Mouse (Mus musculus): ENCODE measurements around the gene Chrnb2. TPM values are rescaled to one million over a fixed set of nuclear protein-coding genes. Genes with fewer than 3 reads are reported as not detected.

Gene Chrnb2
- polyA plus RNA-seq, 1 experiment, result 0.70 TPM

- TF ChIP-seq POLR2A (IDR thresholded peaks at IDR 0.05; ENCODE audit: borderline replicate concordance, extremely low read depth, low read depth, low read length) (peak; percentile 24; the same call in 1 of the 2 replicates), CTCF (IDR thresholded peaks at IDR 0.05; ENCODE audit: insufficient read depth, low read length) (peak; percentile 92)
- peak overlapping the region; percentile 36 for H3K4me3 ChIP-seq (replicated peaks; ENCODE audit: extremely low read depth, low read depth, low read length)
- H3K4me1 ChIP-seq (ENCODE audit: control insufficient read depth, insufficient read depth, low read length), result peaks cover 6% of the 10 kb centered on the region
- peak; percentile 82 for DNase-seq
- WGBS, result 11% methylated on average over 11 of the region's 11 CpGs
Observed at GRCm38 (mm10) chr3:89784991-89785753, 20.7 kb upstream of the Chrnb2 start.

GRCm38 (mm10) chr3:89781640-89782039, 17.2 kb upstream of the Chrnb2 start:
- TF ChIP-seq CTCF (IDR thresholded peaks at IDR 0.05; ENCODE audit: insufficient read depth, low read length) (no peak), POLR2A (IDR thresholded peaks at IDR 0.05; ENCODE audit: borderline replicate concordance, extremely low read depth, low read depth, low read length) (no peak)
- H3K4me3 ChIP-seq (replicated peaks; ENCODE audit: extremely low read depth, low read depth, low read length), result no peak overlapping the region
- DNase-seq, result no peak
- peaks cover 6% of the 10 kb centered on the region for H3K4me1 ChIP-seq (ENCODE audit: control insufficient read depth, insufficient read depth, low read length)
- 72% methylated on average over 5 of the region's 5 CpGs for WGBS

GRCm38 (mm10) chr3:89780102-89780501, 15.7 kb upstream of the Chrnb2 start:
- H3K4me1 ChIP-seq (ENCODE audit: control insufficient read depth, insufficient read depth, low read length), result peaks cover 6% of the 10 kb centered on the region; the same call in 1 of the 2 replicates
- 74% methylated on average over 4 of the region's 4 CpGs for WGBS
- TF ChIP-seq POLR2A (IDR thresholded peaks at IDR 0.05; ENCODE audit: borderline replicate concordance, extremely low read depth, low read depth, low read length), result no peak
- no peak for TF ChIP-seq CTCF (IDR thresholded peaks at IDR 0.05; ENCODE audit: insufficient read depth, low read length)
- no peak for DNase-seq
- no peak overlapping the region for H3K4me3 ChIP-seq (replicated peaks; ENCODE audit: extremely low read depth, low read depth, low read length)

GRCm38 (mm10) chr3:89776001-89776400, 11.6 kb upstream of the Chrnb2 start:
- no peak for DNase-seq
- WGBS, result 63% methylated on average over 4 of the region's 4 CpGs
- TF ChIP-seq CTCF (IDR thresholded peaks at IDR 0.05; ENCODE audit: insufficient read depth, low read length) (no peak), POLR2A (IDR thresholded peaks at IDR 0.05; ENCODE audit: borderline replicate concordance, extremely low read depth, low read depth, low read length) (no peak)
- H3K4me1 ChIP-seq (ENCODE audit: control insufficient read depth, insufficient read depth, low read length), result peaks cover 15% of the 10 kb centered on the region
- H3K4me3 ChIP-seq (replicated peaks; ENCODE audit: extremely low read depth, low read depth, low read length), result no peak overlapping the region

GRCm38 (mm10) chr3:89774236-89774960, 10.0 kb upstream of the Chrnb2 start:
- TF ChIP-seq POLR2A (IDR thresholded peaks at IDR 0.05; ENCODE audit: borderline replicate concordance, extremely low read depth, low read depth, low read length) (no peak), CTCF (IDR thresholded peaks at IDR 0.05; ENCODE audit: insufficient read depth, low read length) (no peak)
- WGBS, result 21% methylated on average over 15 of the region's 15 CpGs
- peak; percentile 22 for DNase-seq
- peaks cover 15% of the 10 kb centered on the region for H3K4me1 ChIP-seq (ENCODE audit: control insufficient read depth, insufficient read depth, low read length)
- peak overlapping the region; percentile 89 for H3K4me3 ChIP-seq (replicated peaks; ENCODE audit: extremely low read depth, low read depth, low read length)

- DNase-seq, result peak; percentile 37
- peak overlapping the region; percentile 89 for H3K4me3 ChIP-seq (replicated peaks; ENCODE audit: extremely low read depth, low read depth, low read length)
- peaks cover 15% of the 10 kb centered on the region for H3K4me1 ChIP-seq (ENCODE audit: control insufficient read depth, insufficient read depth, low read length)
- 0% methylated on average over 27 of the region's 37 CpGs for WGBS
- TF ChIP-seq CTCF (IDR thresholded peaks at IDR 0.05; ENCODE audit: insufficient read depth, low read length) (no peak), POLR2A (IDR thresholded peaks at IDR 0.05; ENCODE audit: borderline replicate concordance, extremely low read depth, low read depth, low read length) (no peak)
Observed at GRCm38 (mm10) chr3:89773740-89774211, 9.3 kb upstream of the Chrnb2 start.

GRCm38 (mm10) chr3:89772968-89773709, 8.7 kb upstream of the Chrnb2 start, which contains the start of gene Ube2q1:
TSS of gene Ube2q1 (plus strand) at chr3:89773616.
- DNase-seq, result peak; percentile 93
- Histone ChIP-seq H3K4me1 (ENCODE audit: control insufficient read depth, insufficient read depth, low read length) (peaks cover 15% of the 10 kb centered on the region), H3K4me3 (replicated peaks; ENCODE audit: extremely low read depth, low read depth, low read length) (peak within 1 kb of the TSS; percentile 89)
- TF ChIP-seq POLR2A (IDR thresholded peaks at IDR 0.05; ENCODE audit: borderline replicate concordance, extremely low read depth, low read depth, low read length) (peak; percentile 45; the same call in 1 of the 2 replicates), CTCF (IDR thresholded peaks at IDR 0.05; ENCODE audit: insufficient read depth, low read length) (no peak)
- WGBS, result 2% methylated on average over 86 of the region's 90 CpGs

GRCm38 (mm10) chr3:89772588-89772967, 8.1 kb upstream of the Chrnb2 start:
- DNase-seq, result peak; percentile 65
- peak; percentile 95 for TF ChIP-seq CTCF (IDR thresholded peaks at IDR 0.05; ENCODE audit: insufficient read depth, low read length)
- no peak for TF ChIP-seq POLR2A (IDR thresholded peaks at IDR 0.05; ENCODE audit: borderline replicate concordance, extremely low read depth, low read depth, low read length)
- Histone ChIP-seq H3K4me3 (replicated peaks; ENCODE audit: extremely low read depth, low read depth, low read length) (peak overlapping the region; percentile 70), H3K4me1 (ENCODE audit: control insufficient read depth, insufficient read depth, low read length) (peaks cover 15% of the 10 kb centered on the region)
- WGBS, result 0% methylated on average over 17 of the region's 17 CpGs

- no peak for DNase-seq
- H3K4me3 ChIP-seq (replicated peaks; ENCODE audit: extremely low read depth, low read depth, low read length), result no peak overlapping the region
- WGBS, result 52% methylated on average over 2 of the region's 2 CpGs
- H3K4me1 ChIP-seq (ENCODE audit: control insufficient read depth, insufficient read depth, low read length), result peaks cover 13% of the 10 kb centered on the region
- TF ChIP-seq CTCF (IDR thresholded peaks at IDR 0.05; ENCODE audit: insufficient read depth, low read length) (no peak), POLR2A (IDR thresholded peaks at IDR 0.05; ENCODE audit: borderline replicate concordance, extremely low read depth, low read depth, low read length) (no peak)
Observed at GRCm38 (mm10) chr3:89770425-89771002, 6.1 kb upstream of the Chrnb2 start.

All from lung, adult 2 months (tissue).